In genomic region chr8:116164989-116165299, GRCm38 (mm10) we compare ENCODE assay signal across 19 mouse cellular contexts.
DNase-seq lines count a peak whose midpoint lies in the region; ATAC-seq lines count a peak whose summit lies in the region.
"Had no signal": no experiment of that assay in that cellular context is flagged by ENCODE, and none has a peak within 500 bp of the region (broad histone marks: within the 10 kb centered on the region; RNA-seq: fewer than 3 reads in every experiment).

No protein-coding gene starts in this region.

- no peak for DNase-seq in hindbrain, embryonic 11.5 days (ENCODE audit: low spot score)
- DNase-seq in hindbrain, embryonic 10.5 days (ENCODE audit: low spot score): no peak
- no peak for DNase-seq in hindbrain, embryonic 14.5 days (ENCODE audit: low spot score)
- DNase-seq in left cerebral cortex, adult 9 months (ENCODE audit: low spot score in 2 of 2): no peak
- no peak for DNase-seq in natural killer cell, adult 2 months (ENCODE audit: low spot score in 2 of 2)
- no peak for DNase-seq in layer of hippocampus, adult 11-12 months (ENCODE audit: low spot score)
- DNase-seq: cerebellum, adult 8-10 months; heart, postnatal 14 days; kidney, adult 8-10 months; kidney, postnatal 25 days; thymus, adult 2 months had no signal

- no peaks in the 10 kb centered on the region; the same call in 1 of the 2 replicates for H3K4me1 ChIP-seq in hindbrain, embryonic 11.5 days (replicated peaks; ENCODE audit: control insufficient read depth, insufficient read depth, low read length)
- peaks cover 12% of the 10 kb centered on the region for H3K4me1 ChIP-seq in hindbrain, embryonic 10.5 days (replicated peaks)
- peaks cover 13% of the 10 kb centered on the region for H3K4me1 ChIP-seq in forebrain, embryonic 12.5 days
- H3K4me1 ChIP-seq in hindbrain, embryonic 14.5 days (replicated peaks; ENCODE audit: control insufficient read depth, insufficient read depth, low read length): peaks cover 9% of the 10 kb centered on the region; the same call in 1 of the 2 replicates
- H3K4me1 ChIP-seq in midbrain, embryonic 15.5 days: peaks cover 6% of the 10 kb centered on the region; the same call in 1 of the 2 replicates

- ATAC-seq in hindbrain, embryonic 11.5 days (ENCODE audit: low FRiP score): peak; percentile 35; the same call in 1 of the 2 replicates
- 0 out of 2 replicates have a peak, but pooled peaks have one; percentile 17 for ATAC-seq in forebrain, embryonic 12.5 days (ENCODE audit: low FRiP score)
- no peak for ATAC-seq in hindbrain, embryonic 14.5 days (ENCODE audit: low FRiP score)
- ATAC-seq in midbrain, embryonic 15.5 days (replicated peaks): no peak
- ATAC-seq: inflammation-experienced regulatory T-cells, adult 6 months had no signal

- no peak overlapping the region for H3K9ac ChIP-seq in hindbrain, embryonic 11.5 days (ENCODE audit: low read depth, low read length)
- H3K9ac ChIP-seq in forebrain, embryonic 12.5 days: no peak overlapping the region
- H3K9ac ChIP-seq in hindbrain, embryonic 14.5 days: no peak overlapping the region
- no peak overlapping the region for H3K9ac ChIP-seq in midbrain, embryonic 15.5 days
- H3K9ac ChIP-seq: liver, embryonic 14.5 days had no signal

- no peak overlapping the region for H3K4me2 ChIP-seq in hindbrain, embryonic 11.5 days (replicated peaks; ENCODE audit: low read depth, low read length)
- H3K4me2 ChIP-seq in forebrain, embryonic 12.5 days: peak overlapping the region; percentile 29
- 0 out of 2 replicates have a peak overlapping the region, but pooled peaks have one; percentile 21 for H3K4me2 ChIP-seq in hindbrain, embryonic 14.5 days (replicated peaks)
- H3K4me2 ChIP-seq in midbrain, embryonic 15.5 days: 0 out of 2 replicates have a peak overlapping the region, but pooled peaks have one; percentile 9
- H3K4me2 ChIP-seq: heart, embryonic 11.5 days had no signal

- H3K4me3 ChIP-seq in hindbrain, embryonic 11.5 days (ENCODE audit: low read depth, low read length): no peak overlapping the region
- no peak overlapping the region for H3K4me3 ChIP-seq in hindbrain, embryonic 10.5 days
- H3K4me3 ChIP-seq in forebrain, embryonic 12.5 days (replicated peaks): no peak overlapping the region
- no peak overlapping the region for H3K4me3 ChIP-seq in hindbrain, embryonic 14.5 days (replicated peaks; ENCODE audit: low read length)
- H3K4me3 ChIP-seq in midbrain, embryonic 15.5 days: no peak overlapping the region
- H3K4me3 ChIP-seq: left cerebral cortex, adult 2 months had no signal

- no peak overlapping the region for H3K27ac ChIP-seq in hindbrain, embryonic 11.5 days (ENCODE audit: low read depth, low read length)
- H3K27ac ChIP-seq in hindbrain, embryonic 10.5 days: no peak overlapping the region
- peak overlapping the region; percentile 56 for H3K27ac ChIP-seq in forebrain, embryonic 12.5 days
- H3K27ac ChIP-seq in hindbrain, embryonic 14.5 days: 0 out of 2 replicates have a peak overlapping the region, but pooled peaks have one; percentile 57
- H3K27ac ChIP-seq in midbrain, embryonic 15.5 days: peak overlapping the region; percentile 47; the same call in 1 of the 2 replicates
- H3K27ac ChIP-seq: left cerebral cortex, adult 2 months; liver, embryonic 14.5 days; macrophage had no signal

- no peaks in the 10 kb centered on the region for H3K36me3 ChIP-seq in hindbrain, embryonic 11.5 days (ENCODE audit: control insufficient read depth, insufficient read depth, low read length)
- H3K36me3 ChIP-seq in hindbrain, embryonic 10.5 days: no peaks in the 10 kb centered on the region
- no peaks in the 10 kb centered on the region for H3K36me3 ChIP-seq in forebrain, embryonic 12.5 days (replicated peaks)
- no peaks in the 10 kb centered on the region for H3K36me3 ChIP-seq in hindbrain, embryonic 14.5 days (replicated peaks; ENCODE audit: control insufficient read depth, insufficient read depth)
- no peaks in the 10 kb centered on the region for H3K36me3 ChIP-seq in midbrain, embryonic 15.5 days (replicated peaks)
- H3K36me3 ChIP-seq: G1E had no signal

- WGBS in hindbrain, embryonic 11.5 days: 24% methylated on average over 8 of the region's 8 CpGs
- WGBS in hindbrain, embryonic 10.5 days: 25% methylated on average over 8 of the region's 8 CpGs
- WGBS in forebrain, embryonic 12.5 days: 11% methylated on average over 8 of the region's 8 CpGs
- WGBS in hindbrain, embryonic 14.5 days: 13% methylated on average over 8 of the region's 8 CpGs
- WGBS in midbrain, embryonic 15.5 days: 10% methylated on average over 8 of the region's 8 CpGs

- H3K27me3 ChIP-seq in hindbrain, embryonic 11.5 days (ENCODE audit: control insufficient read depth, insufficient read depth, low read length): no peaks in the 10 kb centered on the region
- H3K27me3 ChIP-seq in hindbrain, embryonic 10.5 days (ENCODE audit: insufficient read depth, poor library complexity, severe bottlenecking): no peaks in the 10 kb centered on the region
- no peaks in the 10 kb centered on the region for H3K27me3 ChIP-seq in forebrain, embryonic 12.5 days
- no peaks in the 10 kb centered on the region for H3K27me3 ChIP-seq in hindbrain, embryonic 14.5 days (ENCODE audit: control insufficient read depth, insufficient read depth, low read length)
- no peaks in the 10 kb centered on the region for H3K27me3 ChIP-seq in midbrain, embryonic 15.5 days (replicated peaks)

- H3K9me3 ChIP-seq in hindbrain, embryonic 11.5 days (ENCODE audit: control insufficient read depth, low read length): no peaks in the 10 kb centered on the region
- H3K9me3 ChIP-seq in hindbrain, embryonic 10.5 days: no peaks in the 10 kb centered on the region
- H3K9me3 ChIP-seq in forebrain, embryonic 12.5 days: no peaks in the 10 kb centered on the region
- H3K9me3 ChIP-seq in hindbrain, embryonic 14.5 days (ENCODE audit: control insufficient read depth, low read length): no peaks in the 10 kb centered on the region
- no peaks in the 10 kb centered on the region for H3K9me3 ChIP-seq in midbrain, embryonic 15.5 days

Comparison
In these comparisons a context has a peak if more than half of its experiments do, and no peak if none do; other contexts are left out.
1. ATAC-seq: peak in hindbrain, embryonic 11.5 days (single experiment) and forebrain, embryonic 12.5 days (single experiment); none in hindbrain, embryonic 14.5 days (single experiment) and midbrain, embryonic 15.5 days (single experiment).
2. H3K27ac ChIP-seq: peak in forebrain, embryonic 12.5 days (single experiment), hindbrain, embryonic 14.5 days (single experiment) and midbrain, embryonic 15.5 days (single experiment); none in hindbrain, embryonic 11.5 days (single experiment) and hindbrain, embryonic 10.5 days (single experiment).